Mouse (Mus musculus): ENCODE data around the gene Pycr1. TPM values are rescaled to one million over a fixed set of nuclear protein-coding genes. Genes with fewer than 3 reads are reported as not detected.
A peak's percentile ranks its signal among the peaks of the same experiment; 100 is the strongest.

Pycr1 gene
- polyA plus RNA-seq (2015; fragmentation: Nextera tagmentation; extraction: Ambion mirVana), result 1.5 and 1.7 TPM in 2 replicates

GRCm38 (mm10) chr11:120643601-120643987, at the start of gene Pycr1:
TSS of gene Pycr1 (minus strand) at chr11:120643769.
- DNase-seq (peak; percentile 94), ATAC-seq (peak; percentile 96)
- Histone ChIP-seq H3K4me2 (ENCODE audit: low read depth, low read length) (peak within 1 kb of the TSS; percentile 97), H3K9me3 (ENCODE audit: low read length) (no peaks in the 10 kb centered on the region), H3K27ac (ENCODE audit: low read depth) (no peak within 1 kb of the TSS), H3K9ac (replicated peaks) (peak within 1 kb of the TSS; percentile 64), H3K4me3 (ENCODE audit: low read depth, low read length) (peak within 1 kb of the TSS; percentile 52), H3K36me3 (replicated peaks; ENCODE audit: insufficient read depth, low read length) (no peaks in the 10 kb centered on the region), H3K4me1 (ENCODE audit: insufficient read depth) (peaks cover 21% of the 10 kb centered on the region), H3K27me3 (ENCODE audit: insufficient read depth, low read length) (0 out of 2 replicates have a peak, but pooled peaks cover 3% of the 10 kb centered on the region)
- under 1% methylated on average over 15 of the region's 15 CpGs for WGBS (ENCODE audit: insufficient replicate concordance)
- TF ChIP-seq CTCF (IDR thresholded peaks at IDR 0.05; ENCODE audit: low read depth), result no peak
- no peak for TF ChIP-seq EP300 (IDR thresholded peaks at IDR 0.05; ENCODE audit: low read depth)

GRCm38 (mm10) chr11:120692471-120693011, 49.0 kb upstream of the Pycr1 start:
- H3K27ac ChIP-seq (ENCODE audit: low read depth), result no peak overlapping the region
- no peaks in the 10 kb centered on the region for H3K9me3 ChIP-seq (ENCODE audit: low read length)
- TF ChIP-seq CTCF (IDR thresholded peaks at IDR 0.05; ENCODE audit: low read depth) (no peak), EP300 (IDR thresholded peaks at IDR 0.05; ENCODE audit: low read depth) (no peak)
- no peaks in the 10 kb centered on the region for H3K4me1 ChIP-seq (ENCODE audit: insufficient read depth)
- DNase-seq (no peak), ATAC-seq (no peak)
- H3K4me3 ChIP-seq (ENCODE audit: low read depth, low read length), result no peak overlapping the region
- H3K27me3 ChIP-seq (ENCODE audit: insufficient read depth, low read length), result no peaks in the 10 kb centered on the region
- no peak overlapping the region for H3K9ac ChIP-seq (replicated peaks)
- H3K4me2 ChIP-seq (ENCODE audit: low read depth, low read length), result no peak overlapping the region
- WGBS (ENCODE audit: insufficient replicate concordance), result 81% methylated on average over 4 of the region's 4 CpGs
- peaks cover 36% of the 10 kb centered on the region for H3K36me3 ChIP-seq (replicated peaks; ENCODE audit: insufficient read depth, low read length)

GRCm38 (mm10) chr11:120689365-120689764, 45.8 kb upstream of the Pycr1 start:
- Histone ChIP-seq H3K27ac (ENCODE audit: low read depth) (no peak overlapping the region), H3K36me3 (replicated peaks; ENCODE audit: insufficient read depth, low read length) (peaks cover 34% of the 10 kb centered on the region), H3K27me3 (ENCODE audit: insufficient read depth, low read length) (no peaks in the 10 kb centered on the region), H3K4me1 (ENCODE audit: insufficient read depth) (peaks cover 11% of the 10 kb centered on the region; the same call in 1 of the 2 replicates), H3K4me3 (ENCODE audit: low read depth, low read length) (no peak overlapping the region), H3K4me2 (ENCODE audit: low read depth, low read length) (no peak overlapping the region), H3K9me3 (ENCODE audit: low read length) (no peaks in the 10 kb centered on the region), H3K9ac (replicated peaks) (no peak overlapping the region)
- DNase-seq (no peak), ATAC-seq (no peak)
- TF ChIP-seq EP300 (IDR thresholded peaks at IDR 0.05; ENCODE audit: low read depth), result no peak
- TF ChIP-seq CTCF (IDR thresholded peaks at IDR 0.05; ENCODE audit: low read depth), result no peak
- 69% methylated on average over 3 of the region's 3 CpGs for WGBS (ENCODE audit: insufficient replicate concordance)

GRCm38 (mm10) chr11:120686650-120687272, 43.2 kb upstream of the Pycr1 start:
- Histone ChIP-seq H3K4me1 (ENCODE audit: insufficient read depth) (peaks cover 11% of the 10 kb centered on the region; the same call in 1 of the 2 replicates), H3K27ac (ENCODE audit: low read depth) (peak overlapping the region; percentile 32; the same call in 1 of the 2 replicates), H3K4me2 (ENCODE audit: low read depth, low read length) (0 out of 2 replicates have a peak overlapping the region, but pooled peaks have one; percentile 4), H3K4me3 (ENCODE audit: low read depth, low read length) (no peak overlapping the region), H3K27me3 (ENCODE audit: insufficient read depth, low read length) (no peaks in the 10 kb centered on the region), H3K36me3 (replicated peaks; ENCODE audit: insufficient read depth, low read length) (peaks cover 31% of the 10 kb centered on the region), H3K9ac (replicated peaks) (no peak overlapping the region), H3K9me3 (ENCODE audit: low read length) (no peaks in the 10 kb centered on the region)
- TF ChIP-seq EP300 (IDR thresholded peaks at IDR 0.05; ENCODE audit: low read depth) (no peak), CTCF (IDR thresholded peaks at IDR 0.05; ENCODE audit: low read depth) (no peak)
- peak; percentile 48; the same call in 1 of the 2 replicates for ATAC-seq
- WGBS (ENCODE audit: insufficient replicate concordance), result 73% methylated on average over 20 of the region's 20 CpGs
- no peak for DNase-seq

- DNase-seq, result no peak
- Histone ChIP-seq H3K9ac (replicated peaks) (no peak overlapping the region), H3K27ac (ENCODE audit: low read depth) (no peak overlapping the region), H3K4me1 (ENCODE audit: insufficient read depth) (peaks cover 11% of the 10 kb centered on the region; the same call in 1 of the 2 replicates), H3K27me3 (ENCODE audit: insufficient read depth, low read length) (no peaks in the 10 kb centered on the region), H3K36me3 (replicated peaks; ENCODE audit: insufficient read depth, low read length) (peaks cover 44% of the 10 kb centered on the region), H3K4me3 (ENCODE audit: low read depth, low read length) (no peak overlapping the region), H3K9me3 (ENCODE audit: low read length) (no peaks in the 10 kb centered on the region), H3K4me2 (ENCODE audit: low read depth, low read length) (no peak overlapping the region)
- no peak for ATAC-seq
- 82% methylated on average over 2 of the region's 2 CpGs for WGBS (ENCODE audit: insufficient replicate concordance)
- no peak for TF ChIP-seq CTCF (IDR thresholded peaks at IDR 0.05; ENCODE audit: low read depth)
- no peak for TF ChIP-seq EP300 (IDR thresholded peaks at IDR 0.05; ENCODE audit: low read depth)
Measured at GRCm38 (mm10) chr11:120684660-120685059, 41.1 kb upstream of the Pycr1 start.

GRCm38 (mm10) chr11:120684086-120684485, 40.5 kb upstream of the Pycr1 start:
- TF ChIP-seq EP300 (IDR thresholded peaks at IDR 0.05; ENCODE audit: low read depth) (no peak), CTCF (IDR thresholded peaks at IDR 0.05; ENCODE audit: low read depth) (no peak)
- H3K4me3 ChIP-seq (ENCODE audit: low read depth, low read length), result no peak overlapping the region
- H3K9me3 ChIP-seq (ENCODE audit: low read length), result no peaks in the 10 kb centered on the region
- H3K27me3 ChIP-seq (ENCODE audit: insufficient read depth, low read length), result no peaks in the 10 kb centered on the region
- no peak overlapping the region for H3K4me2 ChIP-seq (ENCODE audit: low read depth, low read length)
- DNase-seq (no peak), ATAC-seq (no peak)
- H3K9ac ChIP-seq (replicated peaks), result no peak overlapping the region
- 75% methylated on average over 2 of the region's 2 CpGs for WGBS (ENCODE audit: insufficient replicate concordance)
- H3K4me1 ChIP-seq (ENCODE audit: insufficient read depth), result peaks cover 11% of the 10 kb centered on the region; the same call in 1 of the 2 replicates
- peaks cover 40% of the 10 kb centered on the region for H3K36me3 ChIP-seq (replicated peaks; ENCODE audit: insufficient read depth, low read length)
- no peak overlapping the region for H3K27ac ChIP-seq (ENCODE audit: low read depth)
